Mouse (Mus musculus) heart, adult 2 months (tissue): ENCODE data around the gene Klc4.

ENCODE experiments used
- CTCF ChIP-seq: fragments of 200-600 bp; IDR thresholded peaks from 2 replicates; pipeline ENCODE4 v1.8.1; 2022; ENCODE audit warnings: antibody characterized with exemption, mild to moderate bottlenecking, moderate library complexity
- POLR2A ChIP-seq: fragments of 200-500 bp; IDR thresholded peaks from 2 replicates; pipeline ENCODE4 v1.6.1; 2011; ENCODE audit warnings: mild to moderate bottlenecking, low read depth, low read length, control low read depth; ENCODE audit not compliant: insufficient read depth

- TF ChIP-seq CTCF (no peak), POLR2A (no peak)
These were observed 50.5 kb downstream of the Klc4 start for GRCm38 (mm10) chr17:46595336-46595735.
